Mouse (Mus musculus): Measurements from ENCODE around the gene Synpo2. TPM values are rescaled to one million over a fixed set of nuclear protein-coding genes. Genes with fewer than 3 reads are reported as not detected.
A peak's percentile ranks its signal among the peaks of the same experiment; 100 is the strongest.

Synpo2 gene
- polyA plus RNA-seq, 1 experiment from 2014 or later: 2.0 TPM

DNA sequence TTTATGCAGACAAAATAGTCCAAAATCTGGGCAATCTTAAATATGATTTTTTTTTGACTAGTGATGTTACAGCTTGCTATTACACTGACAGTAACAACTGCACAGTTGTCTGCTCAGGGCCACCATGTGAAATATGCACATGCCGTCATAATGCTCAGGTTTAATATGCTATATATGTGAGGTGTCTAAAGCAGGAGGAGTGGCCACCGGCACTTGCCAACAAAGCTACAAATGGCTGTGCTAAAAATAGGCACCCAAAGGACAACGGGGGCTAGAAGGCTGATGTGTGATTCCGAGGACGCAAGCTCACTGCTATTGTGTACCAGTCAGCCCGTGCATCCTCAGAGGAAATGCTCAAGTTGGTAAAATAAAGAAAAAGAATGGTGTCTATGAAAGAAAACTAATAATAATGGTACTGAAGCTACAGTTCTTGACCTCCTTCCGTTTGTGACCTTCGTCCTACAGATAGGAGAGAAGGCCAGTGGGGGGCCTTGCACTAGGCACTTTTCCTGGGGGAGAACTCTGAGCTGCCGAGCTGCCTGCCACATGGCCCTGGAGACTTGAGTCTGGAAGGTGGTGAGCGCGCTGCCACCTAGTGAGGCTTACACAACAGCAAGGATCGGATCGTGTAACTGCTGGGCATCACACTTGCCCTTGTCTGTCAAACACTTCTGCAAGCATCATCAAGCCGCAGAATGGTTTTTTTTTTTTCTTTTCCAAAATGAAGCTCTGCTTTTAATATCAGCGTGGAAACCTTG is 120.0 kb downstream of the Synpo2 start:
- Histone ChIP-seq H3K4me2 (replicated peaks) (peak overlapping the region; percentile 42), H3K4me1 (replicated peaks; ENCODE audit: control insufficient read depth, insufficient read depth, low read length) (0 out of 2 replicates have a peak, but pooled peaks cover 4% of the 10 kb centered on the region), H3K27me3 (ENCODE audit: control insufficient read depth, insufficient read depth, low read length) (no peaks in the 10 kb centered on the region), H3K36me3 (replicated peaks; ENCODE audit: control insufficient read depth, insufficient read depth) (no peaks in the 10 kb centered on the region), H3K4me3 (replicated peaks; ENCODE audit: low read length) (0 out of 2 replicates have a peak overlapping the region, but pooled peaks have one; percentile 3), H3K9ac (peak overlapping the region; percentile 42), H3K9me3 (ENCODE audit: control insufficient read depth, low read length) (no peaks in the 10 kb centered on the region), H3K27ac (no peak overlapping the region)
- ATAC-seq (ENCODE audit: low FRiP score) (peak; percentile 27; the same call in 1 of the 2 replicates), DNase-seq (ENCODE audit: low spot score) (no peak)
- WGBS: 24% methylated on average over 15 of the region's 15 CpGs

DNA sequence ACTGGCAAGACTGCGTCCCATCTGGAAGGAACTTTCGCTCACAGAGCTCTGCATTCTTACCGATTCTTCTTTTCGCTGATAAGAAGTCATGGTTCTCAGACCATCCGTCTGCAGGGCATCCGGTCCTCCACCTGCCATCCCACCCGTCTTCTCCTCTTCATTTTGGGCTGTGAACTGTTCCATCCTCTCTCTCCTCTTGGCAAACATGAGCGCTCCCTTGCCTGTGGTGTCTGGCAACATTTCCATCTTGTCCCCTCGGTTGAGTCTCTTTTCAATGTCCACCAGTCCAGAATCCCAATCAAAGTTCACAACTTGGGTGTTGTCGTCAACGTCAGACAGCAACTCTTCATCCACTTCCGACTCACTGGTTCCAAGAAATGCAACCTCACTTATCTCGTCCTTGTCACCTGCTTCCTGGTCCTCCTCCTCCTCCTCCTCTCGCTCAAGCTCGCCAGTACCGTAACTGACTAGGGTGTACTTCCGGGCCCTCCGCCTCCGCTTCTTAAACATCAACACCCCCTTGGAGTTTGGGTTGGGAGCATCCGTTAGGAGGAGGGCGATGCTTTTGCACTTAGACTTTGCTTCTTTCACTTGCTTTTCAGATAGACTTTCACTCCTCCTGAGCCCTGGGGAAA is 121.8 kb downstream of the Synpo2 start:
- ATAC-seq (ENCODE audit: low FRiP score): no peak
- H3K9ac ChIP-seq: no peak overlapping the region
- WGBS: 96% methylated on average over 21 of the region's 21 CpGs
- H3K4me1 ChIP-seq (replicated peaks; ENCODE audit: control insufficient read depth, insufficient read depth, low read length): 0 out of 2 replicates have a peak, but pooled peaks cover 4% of the 10 kb centered on the region
- H3K4me3 ChIP-seq (replicated peaks; ENCODE audit: low read length): no peak overlapping the region
- no peaks in the 10 kb centered on the region for H3K27me3 ChIP-seq (ENCODE audit: control insufficient read depth, insufficient read depth, low read length)
- H3K4me2 ChIP-seq (replicated peaks): no peak overlapping the region
- H3K36me3 ChIP-seq (replicated peaks; ENCODE audit: control insufficient read depth, insufficient read depth): no peaks in the 10 kb centered on the region
- no peak for DNase-seq (ENCODE audit: low spot score)
- no peaks in the 10 kb centered on the region for H3K9me3 ChIP-seq (ENCODE audit: control insufficient read depth, low read length)
- H3K27ac ChIP-seq: no peak overlapping the region

DNA sequence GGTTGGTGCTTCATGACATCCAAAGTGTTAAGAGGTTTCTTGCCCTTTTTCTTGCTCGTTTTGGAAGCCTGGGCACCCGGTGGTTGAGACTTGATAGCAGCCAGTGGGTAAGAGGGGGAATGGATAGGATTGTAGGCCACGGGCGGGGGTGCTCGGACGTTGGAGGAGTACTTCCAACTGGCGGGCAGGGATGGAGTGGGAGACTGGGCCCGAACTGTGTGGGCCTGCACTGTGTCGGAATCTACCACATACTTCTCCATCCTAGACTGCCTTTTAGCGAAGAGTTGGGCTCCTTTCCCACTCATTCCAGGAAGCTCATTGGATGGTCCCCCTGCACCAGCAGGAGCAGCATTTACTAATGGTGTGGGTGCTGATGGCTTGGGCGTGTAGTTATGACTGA is 123.2 kb downstream of the Synpo2 start:
- no peak overlapping the region for H3K4me3 ChIP-seq (replicated peaks; ENCODE audit: low read length)
- no peak overlapping the region for H3K4me2 ChIP-seq (replicated peaks)
- WGBS: 95% methylated on average over 11 of the region's 11 CpGs
- H3K27me3 ChIP-seq (ENCODE audit: control insufficient read depth, insufficient read depth, low read length): no peaks in the 10 kb centered on the region
- DNase-seq (ENCODE audit: low spot score) (no peak), ATAC-seq (ENCODE audit: low FRiP score) (no peak)
- H3K27ac ChIP-seq: no peak overlapping the region
- H3K9ac ChIP-seq: no peak overlapping the region
- peaks cover 4% of the 10 kb centered on the region; the same call in 1 of the 2 replicates for H3K4me1 ChIP-seq (replicated peaks; ENCODE audit: control insufficient read depth, insufficient read depth, low read length)
- no peaks in the 10 kb centered on the region for H3K9me3 ChIP-seq (ENCODE audit: control insufficient read depth, low read length)
- H3K36me3 ChIP-seq (replicated peaks; ENCODE audit: control insufficient read depth, insufficient read depth): no peaks in the 10 kb centered on the region

DNA sequence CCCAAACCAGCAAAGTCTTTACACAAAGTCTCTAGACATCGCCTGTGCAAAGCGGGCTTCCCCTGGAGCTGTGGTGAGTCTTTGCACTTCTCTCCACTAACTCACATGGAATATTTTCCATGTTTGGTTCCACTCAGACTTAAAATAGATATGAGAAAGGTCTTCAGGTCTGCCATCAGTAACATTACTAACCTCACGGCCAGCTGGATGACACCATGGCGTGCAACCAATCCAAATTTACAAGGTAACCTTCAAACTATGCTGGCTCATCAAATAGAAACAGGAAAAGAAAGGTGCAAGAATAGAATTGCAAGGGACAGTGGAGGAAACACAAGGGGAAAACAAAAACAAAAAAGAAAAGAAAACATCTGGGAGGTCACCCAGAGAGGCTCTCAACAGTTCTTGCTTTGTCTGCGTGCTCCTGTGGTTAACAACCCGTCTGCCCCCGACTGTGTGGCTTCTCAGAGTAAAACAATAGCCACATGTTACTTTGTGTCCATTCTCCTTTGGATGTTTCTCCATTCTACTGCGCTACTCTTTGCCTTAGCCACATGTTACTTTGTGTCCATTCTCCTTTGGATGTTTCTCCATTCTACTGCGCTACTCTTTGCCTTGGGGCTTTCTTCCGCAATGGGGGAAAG is 124.8 kb downstream of the Synpo2 start:
- Histone ChIP-seq H3K36me3 (replicated peaks; ENCODE audit: control insufficient read depth, insufficient read depth) (no peaks in the 10 kb centered on the region), H3K9me3 (ENCODE audit: control insufficient read depth, low read length) (no peaks in the 10 kb centered on the region), H3K4me2 (replicated peaks) (no peak overlapping the region), H3K27me3 (ENCODE audit: control insufficient read depth, insufficient read depth, low read length) (no peaks in the 10 kb centered on the region), H3K4me3 (replicated peaks; ENCODE audit: low read length) (no peak overlapping the region), H3K27ac (no peak overlapping the region), H3K9ac (no peak overlapping the region), H3K4me1 (replicated peaks; ENCODE audit: control insufficient read depth, insufficient read depth, low read length) (peaks cover 4% of the 10 kb centered on the region; the same call in 1 of the 2 replicates)
- WGBS: 46% methylated on average over 10 of the region's 10 CpGs
- no peak for ATAC-seq (ENCODE audit: low FRiP score)
- DNase-seq (ENCODE audit: low spot score): no peak

DNA sequence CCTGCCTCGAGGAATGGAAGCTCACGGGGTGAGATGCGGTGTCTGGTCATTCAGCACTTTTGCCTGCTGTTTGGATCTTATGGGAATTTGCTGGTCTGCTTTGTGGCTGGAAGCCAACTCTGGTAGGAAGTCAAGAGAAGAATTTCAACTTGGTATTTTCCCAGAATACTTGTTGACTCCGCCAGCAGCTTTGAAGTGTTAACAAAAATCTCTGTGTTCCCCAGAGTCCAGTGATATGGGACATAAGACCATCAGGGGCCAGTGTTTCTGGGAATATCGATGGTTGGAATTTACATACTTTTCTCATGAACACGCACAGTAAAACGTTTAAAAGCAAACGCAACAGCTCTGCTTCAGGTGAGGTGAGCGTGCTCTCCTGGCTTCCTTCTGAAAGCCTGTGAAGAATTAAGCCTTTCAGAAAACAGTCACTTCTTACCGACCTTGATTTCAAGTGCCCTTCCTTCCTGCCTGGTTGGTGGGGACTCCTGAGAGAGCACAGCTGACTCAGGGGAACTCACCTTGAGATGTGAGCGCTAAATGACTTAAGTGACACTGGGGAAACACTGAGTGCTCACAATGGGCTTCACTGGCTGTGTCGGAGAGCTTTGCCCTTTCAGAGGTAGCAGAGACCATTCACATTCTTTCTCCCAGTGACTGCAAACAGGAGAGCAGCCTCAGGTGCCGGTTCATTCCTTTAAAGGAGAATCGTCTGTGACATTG is 128.0 kb downstream of the Synpo2 start:
- DNase-seq (ENCODE audit: low spot score): no peak
- no peak overlapping the region for H3K27ac ChIP-seq
- ATAC-seq (ENCODE audit: low FRiP score): no peak
- H3K9ac ChIP-seq: no peak overlapping the region
- no peaks in the 10 kb centered on the region for H3K27me3 ChIP-seq (ENCODE audit: control insufficient read depth, insufficient read depth, low read length)
- WGBS: 69% methylated on average over 14 of the region's 14 CpGs
- no peaks in the 10 kb centered on the region for H3K9me3 ChIP-seq (ENCODE audit: control insufficient read depth, low read length)
- no peak overlapping the region for H3K4me2 ChIP-seq (replicated peaks)
- no peaks in the 10 kb centered on the region; the same call in 1 of the 2 replicates for H3K4me1 ChIP-seq (replicated peaks; ENCODE audit: control insufficient read depth, insufficient read depth, low read length)
- H3K4me3 ChIP-seq (replicated peaks; ENCODE audit: low read length): no peak overlapping the region
- H3K36me3 ChIP-seq (replicated peaks; ENCODE audit: control insufficient read depth, insufficient read depth): no peaks in the 10 kb centered on the region

DNA sequence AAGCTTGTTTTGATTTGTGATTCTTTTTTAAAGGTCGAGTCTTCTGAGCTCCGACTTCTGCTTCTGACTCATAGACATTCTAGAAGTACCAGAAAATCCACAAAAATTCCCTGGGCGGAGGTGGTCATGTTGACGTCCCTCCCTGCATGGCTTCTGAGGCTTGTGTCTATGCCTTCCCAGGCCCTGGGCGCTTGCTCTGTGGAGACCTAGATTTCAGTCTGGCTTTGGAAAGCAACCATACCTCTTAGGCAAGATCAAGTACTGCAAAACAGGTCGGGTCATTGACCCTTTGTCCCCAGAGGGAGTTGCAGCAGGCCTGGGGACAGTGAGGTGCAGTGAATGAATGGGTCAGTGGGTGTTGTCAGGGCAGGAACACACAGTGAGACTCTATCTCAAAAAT is 131.6 kb downstream of the Synpo2 start:
- WGBS: 82% methylated on average over 6 of the region's 6 CpGs
- no peak for DNase-seq (ENCODE audit: low spot score)
- H3K27me3 ChIP-seq (ENCODE audit: control insufficient read depth, insufficient read depth, low read length): no peaks in the 10 kb centered on the region
- no peak overlapping the region for H3K4me3 ChIP-seq (replicated peaks; ENCODE audit: low read length)
- H3K4me1 ChIP-seq (replicated peaks; ENCODE audit: control insufficient read depth, insufficient read depth, low read length): no peaks in the 10 kb centered on the region; the same call in 1 of the 2 replicates
- no peak overlapping the region for H3K4me2 ChIP-seq (replicated peaks)
- no peak overlapping the region for H3K9ac ChIP-seq
- no peaks in the 10 kb centered on the region for H3K36me3 ChIP-seq (replicated peaks; ENCODE audit: control insufficient read depth, insufficient read depth)
- no peak for ATAC-seq (ENCODE audit: low FRiP score)
- H3K9me3 ChIP-seq (ENCODE audit: control insufficient read depth, low read length): no peaks in the 10 kb centered on the region
- H3K27ac ChIP-seq: no peak overlapping the region

DNA sequence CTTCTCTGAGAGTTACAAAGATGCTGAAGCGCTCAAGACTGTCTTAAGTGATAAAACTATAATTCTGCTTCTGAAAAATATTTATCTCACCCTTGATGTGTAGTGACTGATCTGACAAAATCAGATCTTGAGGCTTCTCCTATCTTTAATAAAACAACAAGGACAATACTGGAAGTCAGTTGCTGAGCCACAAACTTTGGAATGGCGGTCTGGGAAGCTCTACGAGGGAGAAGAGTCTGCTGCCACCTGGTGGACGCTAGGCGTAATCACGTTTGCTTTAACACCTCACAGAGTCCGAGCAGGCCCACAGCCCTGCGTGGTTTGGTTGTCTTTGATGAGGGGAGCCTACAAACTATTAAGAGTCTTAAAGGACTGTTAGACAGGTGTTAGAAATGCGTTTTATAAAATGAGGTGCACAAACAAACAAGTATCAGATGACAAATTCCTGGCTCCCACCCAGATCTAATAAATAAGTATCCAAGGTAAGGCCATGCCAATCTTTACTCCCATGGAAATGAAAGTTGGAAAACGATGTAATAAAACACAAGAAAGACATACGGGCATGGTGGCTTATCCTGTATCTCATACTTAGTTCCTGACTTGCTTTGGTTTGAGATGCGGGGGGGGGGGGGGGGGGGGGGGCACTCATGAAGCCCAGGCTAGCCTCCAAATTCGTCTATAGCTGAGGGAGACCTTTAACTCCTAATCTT is 132.6 kb downstream of the Synpo2 start:
- peak; percentile 85 for ATAC-seq (ENCODE audit: low FRiP score)
- Histone ChIP-seq H3K27me3 (ENCODE audit: control insufficient read depth, insufficient read depth, low read length) (no peaks in the 10 kb centered on the region), H3K9me3 (ENCODE audit: control insufficient read depth, low read length) (no peaks in the 10 kb centered on the region), H3K4me3 (replicated peaks; ENCODE audit: low read length) (no peak overlapping the region), H3K4me2 (replicated peaks) (no peak overlapping the region), H3K27ac (no peak overlapping the region), H3K9ac (no peak overlapping the region), H3K36me3 (replicated peaks; ENCODE audit: control insufficient read depth, insufficient read depth) (no peaks in the 10 kb centered on the region), H3K4me1 (replicated peaks; ENCODE audit: control insufficient read depth, insufficient read depth, low read length) (no peaks in the 10 kb centered on the region; the same call in 1 of the 2 replicates)
- WGBS: 34% methylated on average over 13 of the region's 13 CpGs
- DNase-seq (ENCODE audit: low spot score): peak; percentile 88

DNA sequence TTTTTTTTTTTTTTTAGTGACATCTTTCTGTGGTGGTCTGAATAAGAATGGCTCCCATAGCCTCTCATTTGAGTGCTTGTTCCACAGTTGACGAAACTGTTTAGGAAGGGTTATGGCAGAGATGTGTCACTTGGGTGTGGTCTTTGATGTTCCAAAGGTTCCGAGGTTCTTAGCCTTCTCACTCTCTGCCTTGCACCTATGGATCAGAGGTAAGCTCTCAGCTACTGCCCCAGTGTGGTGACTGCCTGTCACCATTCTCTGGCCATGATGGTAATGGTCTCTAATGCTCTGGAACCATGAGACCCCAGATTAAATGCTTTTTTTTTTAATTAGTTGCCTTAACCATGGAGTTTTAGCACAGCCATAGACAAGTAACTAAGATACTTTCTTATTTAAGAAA is 134.2 kb downstream of the Synpo2 start:
- no peaks in the 10 kb centered on the region for H3K9me3 ChIP-seq (ENCODE audit: control insufficient read depth, low read length)
- DNase-seq (ENCODE audit: low spot score) (no peak), ATAC-seq (ENCODE audit: low FRiP score) (no peak)
- no peak overlapping the region for H3K4me3 ChIP-seq (replicated peaks; ENCODE audit: low read length)
- H3K4me2 ChIP-seq (replicated peaks): no peak overlapping the region
- no peaks in the 10 kb centered on the region for H3K36me3 ChIP-seq (replicated peaks; ENCODE audit: control insufficient read depth, insufficient read depth)
- no peaks in the 10 kb centered on the region for H3K27me3 ChIP-seq (ENCODE audit: control insufficient read depth, insufficient read depth, low read length)
- H3K4me1 ChIP-seq (replicated peaks; ENCODE audit: control insufficient read depth, insufficient read depth, low read length): no peaks in the 10 kb centered on the region
- no peak overlapping the region for H3K27ac ChIP-seq
- WGBS: 91% methylated on average over 2 of the region's 2 CpGs
- H3K9ac ChIP-seq: no peak overlapping the region
